Mouse (Mus musculus): ENCODE measurements at regions not wholly inside any gene's neighbourhood (a gene's known extent, or its start where the extent isn't known, plus 50 kb on each side); places are given as distances from the start of the nearest gene placed in this dataset.
"Not testable (repeated sequence)": the region's sequence is repeated elsewhere in the genome, so short reads cannot be mapped to it uniquely, and the experiment has no call there.

DNA sequence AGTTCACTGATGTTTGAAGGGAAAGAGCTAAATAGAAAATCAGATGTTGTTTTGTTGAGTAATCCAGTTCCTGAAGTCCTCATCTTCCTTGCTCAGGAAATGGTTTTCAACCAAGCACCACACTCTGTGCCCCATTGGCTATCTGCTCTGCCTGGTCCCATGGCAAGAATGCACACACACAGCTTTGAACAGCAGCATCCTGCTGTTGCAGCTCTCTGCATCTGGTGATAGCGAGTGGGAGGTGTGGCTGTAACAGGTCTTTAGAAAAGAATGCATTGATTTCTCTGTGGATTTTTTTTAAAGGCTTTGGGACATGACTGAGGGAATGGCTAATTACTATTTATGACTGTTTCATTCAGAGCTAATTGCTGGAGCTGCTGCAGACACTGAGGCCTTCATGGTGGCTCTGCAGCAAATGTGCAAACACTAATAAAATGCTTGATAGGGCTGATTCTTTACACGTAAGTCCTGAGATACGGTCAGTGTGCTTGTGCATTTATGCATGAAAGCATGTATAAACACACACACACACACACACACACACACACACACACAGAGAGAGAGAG is 459.1 kb upstream of the Nrsn1 start:
- no peak for DNase-seq (ENCODE audit: low read depth, low spot score)

GRCm38 (mm10) chr13:25727504-25728095 is 457.3 kb upstream of the Nrsn1 start:
- peak; percentile 2 for DNase-seq (ENCODE audit: low read depth, low spot score)

- no peak for DNase-seq (ENCODE audit: low read depth, low spot score)
These were observed 452.6 kb upstream of the Nrsn1 start for GRCm38 (mm10) chr13:25722595-25723525.

- no peak for DNase-seq (ENCODE audit: low read depth, low spot score)
These were observed 430.7 kb upstream of the Nrsn1 start for GRCm38 (mm10) chr13:25700965-25701364.

GRCm38 (mm10) chr13:25695956-25696355 is 425.7 kb upstream of the Nrsn1 start:
- DNase-seq (ENCODE audit: low read depth, low spot score), result no peak

- DNase-seq (ENCODE audit: low read depth, low spot score), result no peak
These were observed 424.8 kb upstream of the Nrsn1 start for GRCm38 (mm10) chr13:25695017-25695604.

GRCm38 (mm10) chr13:25678221-25678735 is 408.0 kb upstream of the Nrsn1 start:
- no peak for DNase-seq (ENCODE audit: low read depth, low spot score)

DNA sequence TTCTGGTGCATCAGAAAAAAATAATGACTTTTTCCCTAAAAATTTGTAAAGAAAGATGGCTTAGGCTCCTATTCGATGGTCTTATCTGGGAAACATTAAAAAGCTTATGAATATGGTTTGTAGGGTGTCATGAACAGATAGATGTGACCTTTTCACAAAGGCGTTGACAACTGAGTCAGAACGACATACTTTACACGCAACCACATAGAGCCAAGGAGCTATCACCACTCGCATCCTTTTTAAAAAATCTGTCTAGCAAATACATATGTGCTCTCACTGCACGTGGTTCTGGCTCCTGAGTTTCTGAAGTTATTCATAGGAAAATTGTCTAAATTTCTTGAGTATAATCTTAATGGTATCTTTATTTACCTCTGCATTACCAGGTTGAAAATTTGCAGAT is 404.9 kb upstream of the Nrsn1 start:
- DNase-seq (ENCODE audit: low read depth, low spot score), result peak; percentile 30

- DNase-seq (ENCODE audit: low read depth, low spot score), result no peak
These were observed 395.7 kb upstream of the Nrsn1 start for GRCm38 (mm10) chr13:25666022-25666421.

GRCm38 (mm10) chr13:25664963-25665606 is 394.8 kb upstream of the Nrsn1 start:
- DNase-seq (ENCODE audit: low read depth, low spot score), result no peak

DNA sequence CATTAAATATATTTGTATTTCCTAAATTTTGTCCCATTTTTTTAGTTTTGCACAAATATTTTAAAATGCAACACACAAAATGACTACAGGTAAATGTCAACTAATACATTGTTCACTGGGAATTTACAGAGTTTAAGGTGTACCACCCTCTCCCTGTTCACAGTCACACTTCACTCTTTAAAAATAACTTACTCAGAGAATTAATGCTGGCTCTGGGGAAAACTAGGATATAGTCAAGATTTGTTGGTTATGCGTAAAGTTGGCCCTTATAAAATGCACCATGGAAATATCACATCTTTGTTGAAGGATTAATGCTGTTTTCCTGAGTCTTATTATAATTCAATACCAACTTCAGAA is 378.1 kb upstream of the Nrsn1 start:
- DNase-seq (ENCODE audit: low read depth, low spot score), result no peak

DNA sequence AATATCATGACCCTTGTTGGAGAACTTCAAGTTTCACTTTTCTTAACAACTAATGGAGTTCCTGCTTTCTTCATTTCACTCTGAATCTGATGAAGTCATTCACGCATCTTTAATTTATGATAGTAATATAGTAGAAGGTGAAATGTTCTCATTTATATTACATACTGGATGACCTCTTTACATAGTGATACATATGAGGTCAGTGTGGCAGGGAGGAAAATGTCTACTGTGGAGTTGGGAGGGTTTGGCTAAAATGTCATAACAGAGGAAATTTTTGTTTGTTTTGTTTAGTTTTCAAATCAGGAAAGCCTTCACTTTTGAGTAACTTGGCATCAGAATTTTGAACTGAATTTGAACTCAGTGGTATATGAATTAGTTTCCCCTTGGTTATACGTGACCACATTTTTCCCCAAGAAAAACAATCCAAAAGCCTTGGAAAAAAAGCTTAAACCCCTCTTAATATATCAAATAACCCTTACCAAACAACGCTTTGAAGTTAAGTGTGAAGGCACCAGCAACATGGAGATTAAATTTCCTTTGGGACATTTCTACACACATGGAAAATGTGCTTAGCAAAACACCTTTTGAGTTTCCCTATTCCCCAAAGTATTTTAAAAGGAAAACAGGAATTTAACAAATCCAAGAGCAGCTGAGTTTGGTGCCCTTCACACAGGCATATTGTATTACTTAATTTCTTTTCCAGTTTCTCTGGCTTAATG is 377.6 kb upstream of the Nrsn1 start:
- no peak for DNase-seq (ENCODE audit: low read depth, low spot score)

GRCm38 (mm10) chr13:25639522-25640291 is 369.4 kb upstream of the Nrsn1 start:
- DNase-seq (ENCODE audit: low read depth, low spot score), result peak; percentile 37

DNA sequence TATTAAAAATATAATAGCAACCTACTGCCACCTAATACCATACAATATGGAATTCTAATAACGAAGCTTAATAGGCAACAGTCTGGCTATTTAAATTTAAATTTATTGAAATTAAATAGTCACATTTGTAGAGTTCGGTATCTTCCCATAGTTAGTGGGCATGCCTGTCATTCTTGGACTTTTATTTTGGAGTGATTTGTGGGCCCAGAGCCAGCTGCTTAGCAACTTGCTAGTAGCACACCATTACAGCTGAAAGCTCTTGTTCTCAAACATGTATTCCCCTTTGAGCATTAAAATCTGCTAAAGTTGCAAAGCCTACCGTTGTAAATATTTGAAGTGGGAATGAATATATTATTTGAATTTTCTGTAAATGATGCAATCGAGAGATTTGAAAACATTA is 359.2 kb upstream of the Nrsn1 start:
- peak; percentile 16 for DNase-seq (ENCODE audit: low read depth, low spot score)

GRCm38 (mm10) chr13:25617578-25617977 is 347.3 kb upstream of the Nrsn1 start:
- no peak for DNase-seq (ENCODE audit: low read depth, low spot score)

DNA sequence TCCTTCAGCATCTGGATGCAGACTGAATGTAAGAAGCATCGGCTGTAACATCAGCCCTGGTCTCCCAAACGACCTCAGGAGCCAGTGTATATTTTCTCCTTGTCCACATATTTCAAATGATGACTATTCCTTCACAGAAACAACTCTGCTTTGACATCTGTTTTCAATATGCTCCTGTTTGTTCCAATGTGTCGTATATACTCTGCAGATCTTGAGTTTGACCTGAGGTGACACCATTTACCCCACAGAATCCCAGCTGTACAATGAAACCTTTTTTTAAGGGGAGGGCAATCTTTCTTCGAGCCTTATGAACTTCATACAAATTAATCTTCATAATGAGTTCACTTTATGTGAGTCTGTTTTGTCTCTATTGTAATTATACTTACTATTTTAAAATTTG is 341.7 kb upstream of the Nrsn1 start:
- peak; percentile 44 for DNase-seq (ENCODE audit: low read depth, low spot score)

DNA sequence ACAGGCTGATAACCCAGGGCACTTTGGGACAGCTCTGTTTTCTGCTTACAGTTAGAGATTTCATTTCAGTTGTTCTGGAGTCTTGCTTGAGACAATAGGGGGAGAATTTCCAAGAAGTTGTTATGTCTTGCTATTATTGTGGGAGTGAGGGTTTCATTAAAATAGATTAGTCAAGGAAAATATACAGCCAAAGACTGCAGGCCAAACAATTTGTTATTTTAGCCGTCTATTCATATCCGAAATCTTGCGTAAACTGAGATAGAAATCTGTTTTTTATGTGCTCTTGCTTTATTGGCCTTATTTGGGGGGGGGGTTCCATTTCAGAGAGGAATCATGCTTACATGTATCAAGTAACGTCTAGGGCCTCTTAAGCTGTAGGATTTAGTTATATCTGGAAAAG is 339.3 kb upstream of the Nrsn1 start:
- peak; percentile 12 for DNase-seq (ENCODE audit: low read depth, low spot score)

DNA sequence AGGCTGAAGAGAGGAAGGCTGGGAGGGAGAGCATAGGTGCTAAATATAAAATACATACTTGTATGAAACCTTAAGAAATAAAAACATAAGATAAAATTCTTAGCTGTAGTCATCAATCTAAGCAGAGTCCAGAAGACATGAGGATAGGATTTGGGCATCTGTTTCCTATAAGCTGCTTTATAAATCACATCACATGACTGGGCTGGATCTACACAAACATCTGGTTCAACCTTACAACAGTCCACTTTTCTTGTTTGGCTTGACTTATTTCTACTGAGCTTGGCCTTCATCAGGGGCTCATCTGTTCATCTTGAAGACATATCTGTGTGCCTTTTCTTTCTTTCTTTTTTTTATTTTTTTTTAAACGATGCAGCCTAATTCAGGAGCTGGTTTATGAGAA is 338.9 kb upstream of the Nrsn1 start:
- peak; percentile 50 for DNase-seq (ENCODE audit: low read depth, low spot score)

- DNase-seq (ENCODE audit: low read depth, low spot score), result not testable (repeated sequence)
These were observed 331.0 kb upstream of the Nrsn1 start for GRCm38 (mm10) chr13:25601351-25601750.

- no peak for DNase-seq (ENCODE audit: low read depth, low spot score)
These were observed 324.3 kb upstream of the Nrsn1 start for GRCm38 (mm10) chr13:25594629-25595028.
